Mouse (Mus musculus): ENCODE data around the gene Procr. TPM values are rescaled to one million over a fixed set of nuclear protein-coding genes. Genes with fewer than 3 reads are reported as not detected.

The Procr gene
- polyA plus RNA-seq, 1 experiment from 2014 or later, result 2.3 TPM

Other genes starting within 250 kb of the Procr start
- 22.4 and 25.7 TPM in 2 replicates for gene Acss2, start 233.2 kb upstream of the Procr start, polyA plus RNA-seq (2014; fragmentation: Nextera tagmentation; extraction: Ambion mirVana)
- 41.1 and 43.2 TPM in 2 replicates for gene Ggt7, start 232.9 kb upstream of the Procr start, polyA plus RNA-seq (2014; fragmentation: Nextera tagmentation; extraction: Ambion mirVana)
- 14.8 and 15.2 TPM in 2 replicates for gene Gss, start 158.3 kb upstream of the Procr start, polyA plus RNA-seq (2014; fragmentation: Nextera tagmentation; extraction: Ambion mirVana)
- gene Myh7b, start 139.9 kb upstream of the Procr start, polyA plus RNA-seq (2014; fragmentation: Nextera tagmentation; extraction: Ambion mirVana), result 0.64 and 0.77 TPM in 2 replicates
- gene Trpc4ap, start 58.7 kb upstream of the Procr start, polyA plus RNA-seq (2014; fragmentation: Nextera tagmentation; extraction: Ambion mirVana), result 154 and 171 TPM in 2 replicates
- gene Edem2, start 21.6 kb upstream of the Procr start, polyA plus RNA-seq (2014; fragmentation: Nextera tagmentation; extraction: Ambion mirVana), result 42.6 and 47.2 TPM in 2 replicates
- gene Gm17581, start 15.3 kb upstream of the Procr start, polyA plus RNA-seq (2014; fragmentation: Nextera tagmentation; extraction: Ambion mirVana), result not detected in 2 replicates
- gene Mmp24, start 24.2 kb downstream of the Procr start, polyA plus RNA-seq (2014; fragmentation: Nextera tagmentation; extraction: Ambion mirVana), result 17.7 and 24.6 TPM in 2 replicates
- gene BC029722, start 68.3 kb downstream of the Procr start, polyA plus RNA-seq (2014; fragmentation: Nextera tagmentation; extraction: Ambion mirVana), result 25.5 and 38.5 TPM in 2 replicates
- gene Eif6, start 75.8 kb downstream of the Procr start, polyA plus RNA-seq (2014; fragmentation: Nextera tagmentation; extraction: Ambion mirVana), result 129 and 134 TPM in 2 replicates
- gene Fam83c, start 83.7 kb downstream of the Procr start, polyA plus RNA-seq (2014; fragmentation: Nextera tagmentation; extraction: Ambion mirVana), result 0.38 and 0.41 TPM in 2 replicates
- 45.0 and 58.6 TPM in 2 replicates for gene Uqcc1, start 179.2 kb downstream of the Procr start, polyA plus RNA-seq (2014; fragmentation: Nextera tagmentation; extraction: Ambion mirVana)
- gene Gm15557, start 189.6 kb downstream of the Procr start, polyA plus RNA-seq (2014; fragmentation: Nextera tagmentation; extraction: Ambion mirVana), result not detected in 2 replicates
- gene Gdf5, start 194.2 kb downstream of the Procr start, polyA plus RNA-seq (2014; fragmentation: Nextera tagmentation; extraction: Ambion mirVana), result 0.36 and 0.70 TPM in 2 replicates
- gene Cep250, start 205.3 kb downstream of the Procr start, polyA plus RNA-seq (2014; fragmentation: Nextera tagmentation; extraction: Ambion mirVana), result 10.6 and 12.8 TPM in 2 replicates